Mouse (Mus musculus) thymus, postnatal 14 days (tissue): ENCODE results near the gene Gm17304.

Experiments used
- DNase-seq: peaks from one replicate; pipeline ENCODE4 v3.0.0; 2021

Gm17304 gene

GRCm38 (mm10) chr5:106608798-106609197 is at the start of gene Gm17304:
Gm17304 (plus strand) TSS chr5:106609098.
- no peak for DNase-seq

- DNase-seq = no peak
Measured at GRCm38 (mm10) chr5:106560631-106561498, 48.0 kb upstream of the Gm17304 start.

- DNase-seq = no peak
Measured at GRCm38 (mm10) chr5:106561499-106561822, 47.4 kb upstream of the Gm17304 start.

- DNase-seq = no peak
Measured at GRCm38 (mm10) chr5:106566025-106566424, 42.9 kb upstream of the Gm17304 start.

GRCm38 (mm10) chr5:106573742-106574559 is 34.9 kb upstream of the Gm17304 start:
- peak; percentile 15 for DNase-seq

GRCm38 (mm10) chr5:106574560-106574946 is 34.3 kb upstream of the Gm17304 start:
- DNase-seq = peak; percentile 85

GRCm38 (mm10) chr5:106575098-106575497 is 33.8 kb upstream of the Gm17304 start:
- DNase-seq = no peak

GRCm38 (mm10) chr5:106577237-106577888 is 31.5 kb upstream of the Gm17304 start:
- no peak for DNase-seq

GRCm38 (mm10) chr5:106580943-106581342 is 28.0 kb upstream of the Gm17304 start:
- no peak for DNase-seq

- DNase-seq = no peak
Measured at GRCm38 (mm10) chr5:106589006-106589405, 19.9 kb upstream of the Gm17304 start.

GRCm38 (mm10) chr5:106589670-106590069 is 19.2 kb upstream of the Gm17304 start:
- DNase-seq = no peak

- no peak for DNase-seq
Measured at GRCm38 (mm10) chr5:106590686-106591085, 18.2 kb upstream of the Gm17304 start.

- DNase-seq = no peak
Measured at GRCm38 (mm10) chr5:106594388-106594787, 14.5 kb upstream of the Gm17304 start.

GRCm38 (mm10) chr5:106597472-106597871 is 11.4 kb upstream of the Gm17304 start:
- no peak for DNase-seq

GRCm38 (mm10) chr5:106599482-106599881 is 9.4 kb upstream of the Gm17304 start:
- DNase-seq = no peak

GRCm38 (mm10) chr5:106604381-106604780 is 4.5 kb upstream of the Gm17304 start:
- no peak for DNase-seq

GRCm38 (mm10) chr5:106605096-106605495 is 3.8 kb upstream of the Gm17304 start:
- DNase-seq = no peak

- DNase-seq = no peak
Measured at GRCm38 (mm10) chr5:106607081-106607480, 1.8 kb upstream of the Gm17304 start.

- DNase-seq = no peak
Measured at GRCm38 (mm10) chr5:106612151-106612550, 3.3 kb downstream of the Gm17304 start.

- no peak for DNase-seq
Measured at GRCm38 (mm10) chr5:106614570-106614969, 5.7 kb downstream of the Gm17304 start.

- no peak for DNase-seq
Measured at GRCm38 (mm10) chr5:106615006-106615405, 6.1 kb downstream of the Gm17304 start.

- DNase-seq = no peak
Measured at GRCm38 (mm10) chr5:106620446-106620845, 11.5 kb downstream of the Gm17304 start.

- DNase-seq = no peak
Measured at GRCm38 (mm10) chr5:106622193-106622592, 13.3 kb downstream of the Gm17304 start.
